Mouse (Mus musculus) heart, embryonic 16.5 days (tissue): ENCODE data around the gene Adamts6. TPM values are rescaled to one million over a fixed set of nuclear protein-coding genes. Genes with fewer than 3 reads are reported as not detected.

Source experiments
- ATAC-seq: fragments of 200-750 bp; cut with Nextera tagmentation; replicated peaks from 2 replicates; pipeline ENCODE4 v1.8.0; 2017; ENCODE audit warnings: moderate number of reproducible peaks; ENCODE audit not compliant: insufficient read depth, low FRiP score; ENCODE audit errors: extremely low read depth
- H3K27ac ChIP-seq: fragments of 300-500 bp; sonication (generic); 2 replicates; pipeline ENCODE4 v1.5.1; 2014; ENCODE audit warnings: mild to moderate bottlenecking, low read length, control low read depth, moderate library complexity
- H3K27me3 ChIP-seq: fragments of 300-500 bp; sonication (generic); 2 replicates; pipeline ENCODE4 v1.6.1; 2014; ENCODE audit warnings: low read length, mixed read lengths; ENCODE audit not compliant: control insufficient read depth, insufficient read depth
- H3K36me3 ChIP-seq: fragments of 300-500 bp; sonication (generic); 2 replicates; pipeline ENCODE4 v1.6.1; 2014; ENCODE audit not compliant: control insufficient read depth, insufficient read depth
- H3K4me1 ChIP-seq: fragments of 300-500 bp; sonication (generic); 2 replicates; pipeline ENCODE4 v1.6.1; 2014; ENCODE audit warnings: low read length, mixed read lengths; ENCODE audit not compliant: control insufficient read depth, insufficient read depth
- H3K4me2 ChIP-seq: fragments of 300-500 bp; sonication (generic); 2 replicates; pipeline ENCODE4 v1.6.1; 2014; ENCODE audit warnings: low read depth, mild to moderate bottlenecking, control low read depth, low read length
- H3K4me3 ChIP-seq: fragments of 300-500 bp; sonication (generic); 2 replicates; pipeline ENCODE4 v1.5.1; 2014; ENCODE audit warnings: mild to moderate bottlenecking, control low read depth, low read length
- H3K9ac ChIP-seq: fragments of 300-500 bp; sonication (generic); 2 replicates; pipeline ENCODE4 v1.6.1; 2014; ENCODE audit warnings: low read length, control low read depth
- H3K9me3 ChIP-seq: fragments of 300-500 bp; sonication (generic); replicated peaks from 2 replicates; pipeline ENCODE4 v1.6.1; 2016; ENCODE audit warnings: low read length; ENCODE audit not compliant: control insufficient read depth
- WGBS: fragments of 180-500 bp; shearing (Covaris S2); extraction: QIAGEN DNeasy Blood & Tissue Kit; methylation state at CpG from one replicate; pipeline ENCODE4 v1.1.7; 2014; 5-methylcytosine and 5-hydroxymethylcytosine counted together
- polyA plus RNA-seq: library from polyadenylated mRNA; unstranded; fragments of >200 nt; fragmentation: Nextera tagmentation; extraction: Ambion mirVana; gene quantifications from 2 replicates; pipeline ENCODE4 v1.2.1, GENCODE M21; 2015

Gene Adamts6
- polyA plus RNA-seq, result 5.4 and 5.7 TPM in 2 replicates

GRCm38 (mm10) chr13:104287366-104288225 lies at the start of gene Adamts6:
Adamts6 (plus strand) TSS chr13:104287835.
- ATAC-seq, result no peak
- Histone ChIP-seq H3K9ac (peak within 1 kb of the TSS; percentile 85), H3K4me3 (peak within 1 kb of the TSS; percentile 77), H3K27ac (peak within 1 kb of the TSS; percentile 97), H3K4me2 (peak within 1 kb of the TSS; percentile 83), H3K27me3 (no peaks in the 10 kb centered on the region), H3K9me3 (no peaks in the 10 kb centered on the region), H3K36me3 (no peaks in the 10 kb centered on the region), H3K4me1 (peaks cover 9% of the 10 kb centered on the region; the same call in 1 of the 2 replicates)
- WGBS, result under 1% methylated on average over 23 of the region's 23 CpGs

GRCm38 (mm10) chr13:104258997-104259396 lies 28.6 kb upstream of the Adamts6 start:
- Histone ChIP-seq H3K9ac (no peak overlapping the region), H3K4me2 (no peak overlapping the region), H3K4me1 (no peaks in the 10 kb centered on the region), H3K36me3 (no peaks in the 10 kb centered on the region), H3K9me3 (no peaks in the 10 kb centered on the region), H3K4me3 (no peak overlapping the region), H3K27me3 (no peaks in the 10 kb centered on the region), H3K27ac (no peak overlapping the region)
- ATAC-seq, result no peak
- 87% methylated on average over 3 of the region's 3 CpGs for WGBS

- Histone ChIP-seq H3K36me3 (no peaks in the 10 kb centered on the region), H3K4me1 (peaks cover 9% of the 10 kb centered on the region; the same call in 1 of the 2 replicates), H3K27me3 (no peaks in the 10 kb centered on the region), H3K4me2 (peak overlapping the region; percentile 83), H3K4me3 (no peak overlapping the region), H3K9ac (peak overlapping the region; percentile 82; the same call in 1 of the 2 replicates), H3K27ac (peak overlapping the region; percentile 97), H3K9me3 (no peaks in the 10 kb centered on the region)
- 3% methylated on average over 2 of the region's 2 CpGs for WGBS
- no peak for ATAC-seq
Observed at GRCm38 (mm10) chr13:104285031-104285431, 2.6 kb upstream of the Adamts6 start.

GRCm38 (mm10) chr13:104285737-104286311 lies 1.8 kb upstream of the Adamts6 start:
- under 1% methylated on average over 10 of the region's 10 CpGs for WGBS
- H3K36me3 ChIP-seq, result no peaks in the 10 kb centered on the region
- H3K9ac ChIP-seq, result peak overlapping the region; percentile 82
- peak overlapping the region; percentile 83 for H3K4me2 ChIP-seq
- ATAC-seq, result no peak
- H3K9me3 ChIP-seq, result no peaks in the 10 kb centered on the region
- no peaks in the 10 kb centered on the region for H3K27me3 ChIP-seq
- peaks cover 9% of the 10 kb centered on the region; the same call in 1 of the 2 replicates for H3K4me1 ChIP-seq
- H3K4me3 ChIP-seq, result peak overlapping the region; percentile 77
- peak overlapping the region; percentile 97 for H3K27ac ChIP-seq

GRCm38 (mm10) chr13:104286336-104286735 lies 1.3 kb upstream of the Adamts6 start:
- Histone ChIP-seq H3K27ac (peak overlapping the region; percentile 97), H3K4me2 (peak overlapping the region; percentile 83), H3K9me3 (no peaks in the 10 kb centered on the region), H3K9ac (peak overlapping the region; percentile 82), H3K4me1 (peaks cover 9% of the 10 kb centered on the region; the same call in 1 of the 2 replicates), H3K27me3 (no peaks in the 10 kb centered on the region), H3K4me3 (peak overlapping the region; percentile 77), H3K36me3 (no peaks in the 10 kb centered on the region)
- no peak for ATAC-seq
- 1% methylated on average over 4 of the region's 4 CpGs for WGBS

- peak overlapping the region; percentile 97 for H3K27ac ChIP-seq
- peaks cover 9% of the 10 kb centered on the region; the same call in 1 of the 2 replicates for H3K4me1 ChIP-seq
- H3K36me3 ChIP-seq, result no peaks in the 10 kb centered on the region
- H3K4me2 ChIP-seq, result peak overlapping the region; percentile 83
- WGBS, result 0% methylated on average over 10 of the region's 10 CpGs
- H3K4me3 ChIP-seq, result peak overlapping the region; percentile 77
- no peaks in the 10 kb centered on the region for H3K27me3 ChIP-seq
- H3K9me3 ChIP-seq, result no peaks in the 10 kb centered on the region
- peak; percentile 96 for ATAC-seq
- H3K9ac ChIP-seq, result peak overlapping the region; percentile 85
Observed at GRCm38 (mm10) chr13:104286897-104287309, 732 bp upstream of the Adamts6 start.

- Histone ChIP-seq H3K27me3 (no peaks in the 10 kb centered on the region), H3K9ac (peak overlapping the region; percentile 85), H3K9me3 (no peaks in the 10 kb centered on the region), H3K36me3 (no peaks in the 10 kb centered on the region), H3K4me3 (peak overlapping the region; percentile 77), H3K4me2 (peak overlapping the region; percentile 83), H3K27ac (peak overlapping the region; percentile 97), H3K4me1 (peaks cover 9% of the 10 kb centered on the region; the same call in 1 of the 2 replicates)
- WGBS, result under 1% methylated on average over 7 of the region's 7 CpGs
- ATAC-seq, result peak; percentile 55
Observed at GRCm38 (mm10) chr13:104288226-104288859, 708 bp downstream of the Adamts6 start.

GRCm38 (mm10) chr13:104289176-104289575 lies 1.5 kb downstream of the Adamts6 start:
- no peak overlapping the region for H3K27ac ChIP-seq
- ATAC-seq, result no peak
- peak overlapping the region; percentile 47 for H3K4me3 ChIP-seq
- H3K9ac ChIP-seq, result peak overlapping the region; percentile 85
- no peaks in the 10 kb centered on the region for H3K9me3 ChIP-seq
- no peaks in the 10 kb centered on the region for H3K27me3 ChIP-seq
- peak overlapping the region; percentile 83 for H3K4me2 ChIP-seq
- H3K4me1 ChIP-seq, result peaks cover 9% of the 10 kb centered on the region; the same call in 1 of the 2 replicates
- no peaks in the 10 kb centered on the region for H3K36me3 ChIP-seq
